Mouse (Mus musculus) neutrophil, adult 65 days (primary cell): Measurements from ENCODE around the gene Gm12169. TPM values are rescaled to one million over a fixed set of nuclear protein-coding genes. Genes with fewer than 3 reads are reported as not detected.

Source experiments
- total RNA-seq: library from RNA; stranded (reverse); gene quantifications from 2 replicates; pipeline ENCODE4 v1.2.4, GENCODE M21; 2023

Gm12169 gene
- total RNA-seq, result not detected in 2 replicates

GRCm38 (mm10) chr11:46523912-46524311, at the start of gene Gm12169:
Gm12169 (plus strand) TSS chr11:46524212.

GRCm38 (mm10) chr11:46571327-46571726, 47.3 kb downstream of the Gm12169 start, which contains the start of gene BC053393:
BC053393 (plus strand) TSS chr11:46571536.

Other genes starting within 250 kb of the Gm12169 start
- gene Cyfip2, start 211.4 kb upstream of the Gm12169 start, total RNA-seq, result 218 and 227 TPM in 2 replicates
- gene Itk, start 134.7 kb upstream of the Gm12169 start, total RNA-seq, result 2.9 and 4.5 TPM in 2 replicates
- gene Fam71b, start 127.7 kb upstream of the Gm12169 start, total RNA-seq, result 0.57 and 0.64 TPM in 2 replicates
- 40.4 and 56.2 TPM in 2 replicates for gene Med7, start 87.3 kb upstream of the Gm12169 start, total RNA-seq
- gene Havcr2, start 69.3 kb upstream of the Gm12169 start, total RNA-seq, result 0.79 and 1.3 TPM in 2 replicates
- gene BC053393, start 47.3 kb downstream of the Gm12169 start, total RNA-seq, result not detected in 2 replicates
- not detected in 2 replicates for gene Dppa1, start 105.0 kb downstream of the Gm12169 start, total RNA-seq
- not detected in 2 replicates for gene Timd2, start 182.8 kb downstream of the Gm12169 start, total RNA-seq
- not detected in 2 replicates for gene Havcr1, start 210.9 kb downstream of the Gm12169 start, total RNA-seq